Mouse (Mus musculus): Measurements from ENCODE around the gene Reep3.
A peak's percentile ranks its signal among the peaks of the same experiment; 100 is the strongest.

Reep3 gene

GRCm38 (mm10) chr10:67049621-67050020 is 47.1 kb downstream of the Reep3 start:
- no peak for DNase-seq

GRCm38 (mm10) chr10:67048871-67049615 is 47.7 kb downstream of the Reep3 start:
- no peak for DNase-seq

- DNase-seq, result peak in 1 of 2 experiments; percentile 50
These were observed 48.8 kb downstream of the Reep3 start for GRCm38 (mm10) chr10:67047712-67048645.

- DNase-seq, result no peak
These were observed 51.4 kb downstream of the Reep3 start for GRCm38 (mm10) chr10:67045192-67045899.

GRCm38 (mm10) chr10:67044346-67044745 is 52.4 kb downstream of the Reep3 start:
- DNase-seq, result peak in 1 of 2 experiments; percentile 46

GRCm38 (mm10) chr10:67043236-67043635 is 53.5 kb downstream of the Reep3 start:
- no peak for DNase-seq

GRCm38 (mm10) chr10:67040410-67040809 is 56.3 kb downstream of the Reep3 start:
- DNase-seq, result no peak

GRCm38 (mm10) chr10:67039001-67039400 is 57.7 kb downstream of the Reep3 start:
- no peak for DNase-seq

GRCm38 (mm10) chr10:67036542-67036941 is 60.2 kb downstream of the Reep3 start:
- DNase-seq, result no peak

GRCm38 (mm10) chr10:67036141-67036540 is 60.6 kb downstream of the Reep3 start:
- no peak for DNase-seq

- DNase-seq, result no peak
These were observed 65.6 kb downstream of the Reep3 start for GRCm38 (mm10) chr10:67031186-67031585.

GRCm38 (mm10) chr10:67029297-67029696 is 67.4 kb downstream of the Reep3 start:
- peak; percentile 43 to 50 for DNase-seq

GRCm38 (mm10) chr10:67026375-67026774 is 70.4 kb downstream of the Reep3 start:
- peak in 1 of 2 experiments; percentile 10 for DNase-seq

- DNase-seq, result peak; percentile 89 to 92
These were observed 71.0 kb downstream of the Reep3 start for GRCm38 (mm10) chr10:67025573-67026236.

- DNase-seq, result peak; percentile 78 to 87
These were observed 72.4 kb downstream of the Reep3 start for GRCm38 (mm10) chr10:67024391-67024790.

- no peak for DNase-seq
These were observed 73.7 kb downstream of the Reep3 start for GRCm38 (mm10) chr10:67023092-67023491.

- no peak for DNase-seq
These were observed 75.3 kb downstream of the Reep3 start for GRCm38 (mm10) chr10:67021494-67021893.

- DNase-seq, result peak in 1 of 2 experiments; percentile 43
These were observed 77.9 kb downstream of the Reep3 start for GRCm38 (mm10) chr10:67018875-67019274.

- no peak for DNase-seq
These were observed 78.9 kb downstream of the Reep3 start for GRCm38 (mm10) chr10:67017891-67018290.

- DNase-seq, result no peak
These were observed 79.4 kb downstream of the Reep3 start for GRCm38 (mm10) chr10:67017315-67017714.

GRCm38 (mm10) chr10:67016615-67017278 is 80.0 kb downstream of the Reep3 start:
- DNase-seq, result no peak

GRCm38 (mm10) chr10:67014746-67015145 is 82.0 kb downstream of the Reep3 start:
- no peak for DNase-seq
